Mouse (Mus musculus): Measurements from ENCODE around the gene Ifngr1.

GRCm38 (mm10) chr10:19582806-19583430, 8.8 kb upstream of the Ifngr1 start:
- TF ChIP-seq CTCF (IDR thresholded peaks at IDR 0.05; ENCODE audit: control insufficient read depth, insufficient read depth, insufficient replicate concordance, low read depth, low read length), result no peak
- no peak for TF ChIP-seq POLR2A (IDR thresholded peaks at IDR 0.05; ENCODE audit: control insufficient read depth, low read depth, low read length)

All from testis, adult 2 months (tissue).